Mouse (Mus musculus): Measurements from ENCODE around the gene Fosb. TPM values are rescaled to one million over a fixed set of nuclear protein-coding genes. Genes with fewer than 3 reads are reported as not detected.
"Not testable (repeated sequence)": the region's sequence is repeated elsewhere in the genome, so short reads cannot be mapped to it uniquely, and the experiment has no call there.

The Fosb gene
- polyA plus RNA-seq, 1 experiment from 2014 or later, result 0.20 TPM

- Histone ChIP-seq H3K4me3 (ENCODE audit: low read length) (no peak overlapping the region), H3K4me1 (replicated peaks; ENCODE audit: control insufficient read depth, insufficient read depth, low read length) (peaks cover 6% of the 10 kb centered on the region), H3K9ac (ENCODE audit: low read length) (no peak overlapping the region), H3K9me3 (ENCODE audit: control insufficient read depth, low read length) (no peaks in the 10 kb centered on the region), H3K36me3 (ENCODE audit: control insufficient read depth, insufficient read depth, low read length) (no peaks in the 10 kb centered on the region), H3K27me3 (ENCODE audit: control insufficient read depth, insufficient read depth, low read depth, low read length) (peaks cover 6% of the 10 kb centered on the region), H3K27ac (ENCODE audit: low read length) (no peak overlapping the region), H3K4me2 (ENCODE audit: low read depth, low read length) (no peak overlapping the region)
- no peak for ATAC-seq (ENCODE audit: low read depth)
- WGBS, result 80% methylated on average over 6 of the region's 6 CpGs
Observed at GRCm38 (mm10) chr7:19297034-19297433, 12.8 kb downstream of the Fosb start.

- ATAC-seq (ENCODE audit: low read depth), result peak; percentile 81
- Histone ChIP-seq H3K4me3 (ENCODE audit: low read length) (peak overlapping the region; percentile 48), H3K4me2 (ENCODE audit: low read depth, low read length) (peak overlapping the region; percentile 75), H3K27ac (ENCODE audit: low read length) (no peak overlapping the region), H3K9me3 (ENCODE audit: control insufficient read depth, low read length) (no peaks in the 10 kb centered on the region), H3K9ac (ENCODE audit: low read length) (peak overlapping the region; percentile 75), H3K27me3 (ENCODE audit: control insufficient read depth, insufficient read depth, low read depth, low read length) (no peaks in the 10 kb centered on the region), H3K36me3 (ENCODE audit: control insufficient read depth, insufficient read depth, low read length) (no peaks in the 10 kb centered on the region), H3K4me1 (replicated peaks; ENCODE audit: control insufficient read depth, insufficient read depth, low read length) (no peaks in the 10 kb centered on the region; the same call in 1 of the 2 replicates)
- WGBS, result 14% methylated on average over 20 of the region's 22 CpGs
Observed at GRCm38 (mm10) chr7:19295503-19296185, 14.2 kb downstream of the Fosb start.

DNA sequence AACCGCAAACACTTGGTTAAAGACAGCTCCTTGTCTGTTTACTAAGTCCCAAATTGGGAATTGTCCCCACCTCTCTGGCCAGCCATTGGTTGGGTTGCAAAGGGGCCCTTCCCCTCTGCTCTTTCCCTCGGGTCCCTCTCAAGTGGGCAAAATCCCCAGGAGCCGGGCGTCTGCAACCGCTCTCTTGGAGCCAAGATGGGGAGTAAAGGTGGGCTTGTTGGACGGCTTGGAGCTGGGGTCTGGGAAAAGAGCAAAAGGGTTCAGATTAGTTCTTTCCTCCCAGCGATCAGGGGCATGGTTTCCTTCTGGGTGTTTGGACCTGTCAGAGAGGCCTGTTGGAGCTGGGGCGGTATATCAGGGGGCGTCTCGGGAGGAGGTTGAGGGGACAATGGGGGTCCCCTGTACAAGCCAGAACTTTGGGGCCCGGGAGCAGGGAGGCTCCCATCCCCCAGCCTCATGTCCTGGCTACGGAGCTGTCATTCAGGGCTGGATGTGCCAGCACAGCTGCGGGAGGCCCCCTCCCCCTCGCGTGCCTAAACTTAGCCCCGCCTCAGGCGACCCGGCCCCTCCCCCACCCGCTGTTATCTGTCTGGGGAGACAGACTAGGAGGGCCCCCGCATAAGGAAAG, 18.8 kb downstream of the Fosb start:
- H3K9me3 ChIP-seq (ENCODE audit: control insufficient read depth, low read length), result no peaks in the 10 kb centered on the region
- H3K36me3 ChIP-seq (ENCODE audit: control insufficient read depth, insufficient read depth, low read length), result no peaks in the 10 kb centered on the region
- peak overlapping the region; percentile 30; the same call in 1 of the 2 replicates for H3K27ac ChIP-seq (ENCODE audit: low read length)
- peak overlapping the region; percentile 52 for H3K4me3 ChIP-seq (ENCODE audit: low read length)
- no peaks in the 10 kb centered on the region; the same call in 1 of the 2 replicates for H3K4me1 ChIP-seq (replicated peaks; ENCODE audit: control insufficient read depth, insufficient read depth, low read length)
- ATAC-seq (ENCODE audit: low read depth), result peak; percentile 72
- H3K4me2 ChIP-seq (ENCODE audit: low read depth, low read length), result peak overlapping the region; percentile 61
- under 1% methylated on average over 20 of the region's 20 CpGs for WGBS
- peak overlapping the region; percentile 64 for H3K9ac ChIP-seq (ENCODE audit: low read length)
- H3K27me3 ChIP-seq (ENCODE audit: control insufficient read depth, insufficient read depth, low read depth, low read length), result no peaks in the 10 kb centered on the region

DNA sequence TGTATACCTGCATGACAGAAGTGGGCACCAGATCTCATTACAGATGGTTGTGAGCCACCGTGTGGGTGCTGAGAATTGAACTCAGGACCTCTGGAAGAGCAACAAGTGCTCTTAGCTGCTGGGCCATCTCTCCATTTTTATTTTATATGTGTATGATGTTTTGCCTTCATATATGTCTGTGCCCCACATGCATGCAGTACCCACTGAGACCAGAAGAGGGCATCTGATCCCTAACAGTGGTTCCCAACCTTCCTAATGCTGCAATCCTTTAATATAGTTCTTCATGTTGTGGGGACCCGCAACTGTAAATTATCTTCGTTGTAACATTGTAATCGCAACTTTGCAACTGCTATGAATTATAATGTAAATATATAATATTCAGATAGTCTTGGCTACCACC, 25.1 kb downstream of the Fosb start:
- Histone ChIP-seq H3K4me2 (ENCODE audit: low read depth, low read length) (no peak overlapping the region), H3K27ac (ENCODE audit: low read length) (no peak overlapping the region), H3K4me1 (replicated peaks; ENCODE audit: control insufficient read depth, insufficient read depth, low read length) (peaks cover 7% of the 10 kb centered on the region), H3K36me3 (ENCODE audit: control insufficient read depth, insufficient read depth, low read length) (no peaks in the 10 kb centered on the region), H3K9me3 (ENCODE audit: control insufficient read depth, low read length) (no peaks in the 10 kb centered on the region), H3K9ac (ENCODE audit: low read length) (no peak overlapping the region), H3K27me3 (ENCODE audit: control insufficient read depth, insufficient read depth, low read depth, low read length) (peaks cover 23% of the 10 kb centered on the region), H3K4me3 (ENCODE audit: low read length) (no peak overlapping the region)
- 19% methylated on average over 4 of the region's 4 CpGs for whole genome bisulfite sequencing
- ATAC-seq (ENCODE audit: low read depth), result no peak

DNA sequence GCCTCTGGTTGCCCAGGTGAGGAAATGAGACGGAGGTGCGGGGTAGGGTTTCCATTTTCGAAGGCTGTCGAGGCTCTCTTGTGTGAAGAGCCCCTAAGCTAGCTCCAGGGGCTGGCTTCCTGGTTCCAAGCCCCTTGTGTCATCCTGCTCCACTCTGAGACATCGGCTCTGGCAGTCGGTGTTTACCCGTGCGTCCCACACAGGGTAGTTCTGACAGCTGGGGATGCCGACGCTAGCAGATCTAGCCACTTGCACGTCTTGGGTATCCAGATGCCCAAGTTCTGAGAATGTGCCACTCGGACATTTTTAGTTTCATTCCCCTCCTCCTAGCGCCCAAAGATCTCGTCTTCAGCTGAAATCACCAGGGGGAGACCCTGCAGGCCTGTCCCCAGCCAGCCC, 26.4 kb downstream of the Fosb start:
- H3K9ac ChIP-seq (ENCODE audit: low read length), result no peak overlapping the region
- H3K4me3 ChIP-seq (ENCODE audit: low read length), result peak overlapping the region; percentile 2; the same call in 1 of the 2 replicates
- peaks cover 13% of the 10 kb centered on the region for H3K4me1 ChIP-seq (replicated peaks; ENCODE audit: control insufficient read depth, insufficient read depth, low read length)
- H3K27ac ChIP-seq (ENCODE audit: low read length), result no peak overlapping the region
- peaks cover 36% of the 10 kb centered on the region for H3K27me3 ChIP-seq (ENCODE audit: control insufficient read depth, insufficient read depth, low read depth, low read length)
- no peaks in the 10 kb centered on the region for H3K36me3 ChIP-seq (ENCODE audit: control insufficient read depth, insufficient read depth, low read length)
- no peaks in the 10 kb centered on the region for H3K9me3 ChIP-seq (ENCODE audit: control insufficient read depth, low read length)
- peak overlapping the region; percentile 99 for H3K4me2 ChIP-seq (ENCODE audit: low read depth, low read length)
- 27% methylated on average over 14 of the region's 14 CpGs for WGBS
- ATAC-seq (ENCODE audit: low read depth), result no peak

DNA sequence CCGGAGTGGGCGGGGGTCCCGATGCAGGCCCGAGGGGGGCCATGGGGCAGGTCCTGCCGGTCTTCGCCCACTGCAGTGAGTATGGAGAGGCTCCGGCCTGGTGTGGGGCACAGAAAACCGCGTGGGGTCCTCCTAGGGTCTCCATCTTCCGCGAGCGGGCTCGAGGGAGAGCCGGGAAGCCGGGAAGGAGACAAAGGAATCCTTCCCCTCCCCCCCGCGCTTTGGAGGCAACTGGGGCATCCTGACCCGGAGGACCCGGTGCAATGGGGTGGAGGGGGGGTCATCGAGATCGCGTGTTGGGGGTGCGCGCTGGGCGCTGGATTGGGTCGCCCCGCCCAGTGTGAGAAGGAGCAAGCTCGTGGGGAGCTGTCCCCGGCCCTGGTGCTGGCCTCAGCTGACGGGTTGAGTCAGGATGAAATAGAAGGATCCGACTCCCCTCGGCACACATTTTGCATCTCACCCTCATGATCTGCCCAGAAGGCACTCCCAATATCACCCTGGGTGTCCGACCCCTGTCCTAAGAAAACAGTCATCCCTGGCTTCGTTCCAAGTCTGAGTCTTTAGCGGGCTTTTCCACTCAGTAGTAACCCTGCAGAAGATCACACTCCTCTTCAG, 27.0 kb downstream of the Fosb start:
- H3K27ac ChIP-seq (ENCODE audit: low read length), result no peak overlapping the region
- H3K9me3 ChIP-seq (ENCODE audit: control insufficient read depth, low read length), result no peaks in the 10 kb centered on the region
- H3K4me2 ChIP-seq (ENCODE audit: low read depth, low read length), result peak overlapping the region; percentile 99
- ATAC-seq (ENCODE audit: low read depth), result peak; percentile 71
- H3K4me1 ChIP-seq (replicated peaks; ENCODE audit: control insufficient read depth, insufficient read depth, low read length), result peaks cover 13% of the 10 kb centered on the region
- peak overlapping the region; percentile 61 for H3K4me3 ChIP-seq (ENCODE audit: low read length)
- peak overlapping the region; percentile 43 for H3K9ac ChIP-seq (ENCODE audit: low read length)
- peaks cover 41% of the 10 kb centered on the region for H3K27me3 ChIP-seq (ENCODE audit: control insufficient read depth, insufficient read depth, low read depth, low read length)
- H3K36me3 ChIP-seq (ENCODE audit: control insufficient read depth, insufficient read depth, low read length), result no peaks in the 10 kb centered on the region
- WGBS, result 1% methylated on average over 32 of the region's 35 CpGs

- Histone ChIP-seq H3K27me3 (ENCODE audit: control insufficient read depth, insufficient read depth, low read depth, low read length) (peaks cover 46% of the 10 kb centered on the region), H3K4me2 (ENCODE audit: low read depth, low read length) (peak within 1 kb of the TSS; percentile 99), H3K9me3 (ENCODE audit: control insufficient read depth, low read length) (no peaks in the 10 kb centered on the region), H3K4me3 (ENCODE audit: low read length) (peak within 1 kb of the TSS; percentile 61), H3K4me1 (replicated peaks; ENCODE audit: control insufficient read depth, insufficient read depth, low read length) (peaks cover 13% of the 10 kb centered on the region), H3K27ac (ENCODE audit: low read length) (no peak within 1 kb of the TSS), H3K9ac (ENCODE audit: low read length) (peak within 1 kb of the TSS; percentile 43), H3K36me3 (ENCODE audit: control insufficient read depth, insufficient read depth, low read length) (no peaks in the 10 kb centered on the region)
- WGBS, result under 1% methylated on average over 34 of the region's 37 CpGs
- ATAC-seq (ENCODE audit: low read depth), result peak; percentile 88
Observed at GRCm38 (mm10) chr7:19282385-19282784, 27.5 kb downstream of the Fosb start, which contains the start of gene Rtn2. TSS of gene Rtn2 (plus strand) at chr7:19282624.

GRCm38 (mm10) chr7:19281680-19282304, 28.1 kb downstream of the Fosb start:
- not testable (repeated sequence) for H3K27ac ChIP-seq (ENCODE audit: low read length); H3K9me3 ChIP-seq (ENCODE audit: control insufficient read depth, low read length); H3K9ac ChIP-seq (ENCODE audit: low read length); H3K36me3 ChIP-seq (ENCODE audit: control insufficient read depth, insufficient read depth, low read length); ATAC-seq (ENCODE audit: low read depth)
- H3K27me3 ChIP-seq (ENCODE audit: control insufficient read depth, insufficient read depth, low read depth, low read length), result peaks cover 48% of the 10 kb centered on the region
- peak overlapping the region; percentile 61 for H3K4me3 ChIP-seq (ENCODE audit: low read length)
- H3K4me1 ChIP-seq (replicated peaks; ENCODE audit: control insufficient read depth, insufficient read depth, low read length), result peaks cover 13% of the 10 kb centered on the region
- H3K4me2 ChIP-seq (ENCODE audit: low read depth, low read length), result peak overlapping the region; percentile 99
- 30% methylated on average over 6 of the region's 6 CpGs for WGBS

All from lung, embryonic 16.5 days (tissue).